Mouse (Mus musculus) brain, embryonic 14.5 days (tissue): ENCODE results near the gene Fer1l5.

Experiments
- CTCF ChIP-seq: fragments of 200-500 bp; IDR thresholded peaks from 2 replicates; pipeline ENCODE4 v1.5.1; 2012; ENCODE audit warnings: inconsistent platforms, mild to moderate bottlenecking, moderate library complexity, borderline replicate concordance; ENCODE audit not compliant: insufficient read depth, insufficient read length; ENCODE audit errors: extremely low read depth
- POLR2A ChIP-seq: fragments of 200-500 bp; IDR thresholded peaks from 2 replicates; pipeline ENCODE4 v1.6.1; 2012; ENCODE audit warnings: mild to moderate bottlenecking, inconsistent platforms, borderline replicate concordance; ENCODE audit not compliant: poor library complexity, insufficient read depth, insufficient read length, severe bottlenecking; ENCODE audit errors: extremely low read depth

DNA sequence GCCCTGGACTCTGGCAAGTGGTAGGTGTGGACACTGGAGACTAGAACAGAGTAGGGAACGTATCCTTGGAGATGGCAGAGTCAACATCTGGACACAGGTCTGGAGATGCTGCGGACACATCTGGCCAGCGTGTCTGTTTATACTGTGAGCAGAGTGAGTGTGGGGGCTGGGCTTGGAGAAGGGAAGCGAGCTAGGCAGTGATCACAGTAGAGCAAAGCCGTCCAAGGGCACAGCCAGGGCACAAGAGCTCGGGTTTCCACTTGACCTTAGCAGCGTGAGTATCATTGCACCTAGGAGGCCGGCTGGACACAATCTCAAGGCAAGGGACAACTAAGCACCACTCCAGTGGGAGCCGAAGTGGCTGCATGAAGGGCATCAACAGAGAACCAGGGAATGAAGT is 49.0 kb upstream of the Fer1l5 start:
- TF ChIP-seq CTCF (no peak), POLR2A (no peak)
